Mouse (Mus musculus): ENCODE measurements at regions not wholly inside any gene's neighbourhood (a gene's known extent, or its start where the extent isn't known, plus 50 kb on each side); places are given as distances from the start of the nearest gene placed in this dataset.

GRCm38 (mm10) chr12:45133415-45133814, 58.9 kb upstream of the Stxbp6 start:
- no peak overlapping the region for H3K4me3 ChIP-seq (replicated peaks)
- no peaks in the 10 kb centered on the region for H3K9me3 ChIP-seq
- no peak overlapping the region for H3K4me2 ChIP-seq (replicated peaks)
- WGBS: 53% methylated on average over 2 of the region's 2 CpGs
- no peak overlapping the region for H3K9ac ChIP-seq
- no peaks in the 10 kb centered on the region for H3K36me3 ChIP-seq
- no peak for ATAC-seq
- H3K27ac ChIP-seq: no peak overlapping the region
- H3K27me3 ChIP-seq (replicated peaks): no peaks in the 10 kb centered on the region
- H3K4me1 ChIP-seq (replicated peaks): no peaks in the 10 kb centered on the region

GRCm38 (mm10) chr12:45131139-45131538, 56.6 kb upstream of the Stxbp6 start:
- Histone ChIP-seq H3K9me3 (no peaks in the 10 kb centered on the region), H3K4me3 (replicated peaks) (no peak overlapping the region), H3K9ac (no peak overlapping the region), H3K4me2 (replicated peaks) (no peak overlapping the region), H3K27ac (no peak overlapping the region), H3K36me3 (no peaks in the 10 kb centered on the region), H3K4me1 (replicated peaks) (no peaks in the 10 kb centered on the region), H3K27me3 (replicated peaks) (no peaks in the 10 kb centered on the region)
- no peak for ATAC-seq
- 85% methylated on average over 5 of the region's 5 CpGs for whole genome bisulfite sequencing

GRCm38 (mm10) chr12:45125866-45126265, 51.4 kb upstream of the Stxbp6 start:
- ATAC-seq: no peak
- Histone ChIP-seq H3K9me3 (no peaks in the 10 kb centered on the region), H3K4me2 (replicated peaks) (no peak overlapping the region), H3K4me3 (replicated peaks) (no peak overlapping the region), H3K9ac (no peak overlapping the region), H3K36me3 (no peaks in the 10 kb centered on the region), H3K27me3 (replicated peaks) (no peaks in the 10 kb centered on the region), H3K4me1 (replicated peaks) (no peaks in the 10 kb centered on the region), H3K27ac (no peak overlapping the region)
- 57% methylated on average over 3 of the region's 3 CpGs for WGBS
